Mouse (Mus musculus) olfactory bulb, adult 2 months (tissue): ENCODE results near the gene Cetn4.

Source experiments
- CTCF ChIP-seq: fragments of 200-500 bp; IDR thresholded peaks from 2 replicates; pipeline ENCODE4 v1.5.1; 2012; ENCODE audit warnings: low read depth, mild to moderate bottlenecking, low read length, moderate library complexity; ENCODE audit not compliant: insufficient read depth
- POLR2A ChIP-seq: fragments of 200-500 bp; IDR thresholded peaks from 2 replicates; pipeline ENCODE4 v1.6.1; 2012; ENCODE audit warnings: mild to moderate bottlenecking, low read depth, low read length, moderate library complexity; ENCODE audit not compliant: insufficient read depth

DNA sequence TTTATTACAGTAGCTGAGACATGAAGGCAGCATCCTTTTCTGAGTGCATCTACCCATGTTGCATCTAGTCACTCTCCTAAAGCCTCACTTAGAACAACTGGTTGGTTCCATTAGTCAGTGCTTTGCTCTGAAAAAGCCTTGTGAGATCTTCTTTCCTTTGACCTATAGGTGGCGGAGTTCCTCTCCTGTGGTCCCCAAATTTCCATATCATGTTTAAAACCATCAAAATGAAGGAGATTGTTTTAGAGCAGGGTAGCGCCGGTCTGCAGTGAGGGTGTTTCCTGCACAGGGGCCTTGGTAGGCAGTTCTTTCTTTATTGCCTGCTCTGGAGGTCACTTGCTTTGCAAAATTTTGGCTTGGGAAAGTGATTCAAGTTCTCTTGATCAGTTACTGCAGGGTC, 11.8 kb upstream of the Cetn4 start:
- no peak for TF ChIP-seq CTCF
- no peak for TF ChIP-seq POLR2A
